Mouse (Mus musculus) CH12.LX (cell line): ENCODE measurements around the gene Rrbp1. TPM values are rescaled to one million over a fixed set of nuclear protein-coding genes. Genes with fewer than 3 reads are reported as not detected.

Source experiments
- DNase-seq: peaks from one replicate; pipeline ENCODE4 v3.0.0-alpha.2; 2013; ENCODE audit errors: extremely low read depth
- H3K27ac ChIP-seq: 2 replicates; pipeline ENCODE4 v1.5.1; 2012; ENCODE audit warnings: low read depth, mild to moderate bottlenecking, control low read depth, moderate library complexity; ENCODE audit not compliant: insufficient read depth
- H3K27me3 ChIP-seq: replicated peaks from 2 replicates; pipeline ENCODE3; 2012; ENCODE audit warnings: inconsistent platforms
- H3K36me3 ChIP-seq, 2 experiments: replicated peaks in 1 of 2; 2 replicates each; pipeline versions ENCODE3 to v1.6.1; 2012; ENCODE audit warnings: inconsistent platforms in 1 of 2, low read length in 1 of 2, mild to moderate bottlenecking in 1 of 2, mixed read lengths in 1 of 2, moderate library complexity in 1 of 2; ENCODE audit not compliant: control insufficient read depth in 1 of 2, insufficient read depth in 1 of 2
- H3K4me1 ChIP-seq, 2 experiments: 2 replicates each; pipeline ENCODE4 v1.6.1; 2012; ENCODE audit warnings: inconsistent platforms in 1 of 2, moderate library complexity in 1 of 2; ENCODE audit not compliant: insufficient read depth in 2 of 2, control insufficient read depth in 1 of 2
- H3K4me2 ChIP-seq: 2 replicates; pipeline ENCODE4 v1.6.1; 2012; ENCODE audit warnings: low read depth, mild to moderate bottlenecking, control low read depth; ENCODE audit not compliant: poor library complexity, insufficient read depth, severe bottlenecking
- H3K4me3 ChIP-seq, 3 experiments: fragments of 150-350 bp in 1 of 3; sonication (generic) in 1 of 3; replicated peaks in 1 of 3; 2 replicates each; pipeline versions ENCODE3 to v1.5.1; 2011 to 2012; ENCODE audit warnings: low read depth in 2 of 3, low read length in 2 of 3, mild to moderate bottlenecking in 2 of 3, moderate library complexity in 2 of 3, control low read depth in 1 of 3, improper control_type of control experiment in 1 of 3, inconsistent platforms in 1 of 3, mixed read lengths in 1 of 3; ENCODE audit not compliant: poor library complexity in 1 of 3
- H3K79me2 ChIP-seq: replicated peaks from 2 replicates; pipeline ENCODE4 v1.6.1; 2012; ENCODE audit warnings: mild to moderate bottlenecking, moderate library complexity; ENCODE audit not compliant: control insufficient read depth, poor library complexity, insufficient read depth, severe bottlenecking; ENCODE audit errors: extremely low read depth
- H3K9ac ChIP-seq: 2 replicates; pipeline ENCODE4 v1.6.1; 2012; ENCODE audit warnings: low read depth, mild to moderate bottlenecking, control low read depth, moderate library complexity; ENCODE audit not compliant: insufficient read depth
- H3K9me3 ChIP-seq: replicated peaks from 2 replicates; pipeline ENCODE3; 2012; ENCODE audit warnings: low read length, inconsistent platforms, mixed read lengths
- CHD2 ChIP-seq: IDR thresholded peaks from 2 replicates; pipeline ENCODE4 v1.6.1; 2011; ENCODE audit warnings: low read length, improper control_type of control experiment
- E2F4 ChIP-seq: IDR thresholded peaks from 2 replicates; pipeline ENCODE4 v1.6.1; 2011; ENCODE audit warnings: low read depth, low read length, improper control_type of control experiment; ENCODE audit not compliant: insufficient replicate concordance
- ELF1 ChIP-seq: IDR thresholded peaks from 2 replicates; pipeline ENCODE4 v1.6.1; 2014; ENCODE audit warnings: low read depth, mild to moderate bottlenecking, inconsistent platforms, low read length, improper control_type of control experiment
- ETS1 ChIP-seq: conservative IDR thresholded peaks from 2 replicates; pipeline ENCODE4 v1.6.1; 2012; ENCODE audit warnings: low read depth, mild to moderate bottlenecking, inconsistent platforms, low read length, improper control_type of control experiment, moderate library complexity
- JUN ChIP-seq: IDR thresholded peaks from 2 replicates; pipeline ENCODE4 v1.6.1; 2011; ENCODE audit warnings: low read depth, mild to moderate bottlenecking, low read length, improper control_type of control experiment, moderate library complexity; ENCODE audit not compliant: insufficient read depth
- JUND ChIP-seq: conservative IDR thresholded peaks from 2 replicates; pipeline ENCODE4 v1.6.1; 2011; ENCODE audit warnings: low read depth, low read length, improper control_type of control experiment
- MAX ChIP-seq: IDR thresholded peaks from 2 replicates; pipeline ENCODE4 v1.6.1; 2011; ENCODE audit warnings: low read length, improper control_type of control experiment
- NRF1 ChIP-seq: IDR thresholded peaks from 2 replicates; pipeline ENCODE4 v1.6.1; 2014; ENCODE audit warnings: low read depth, mild to moderate bottlenecking, inconsistent platforms, low read length, improper control_type of control experiment, moderate library complexity
- PAX5 ChIP-seq: IDR thresholded peaks from 2 replicates; pipeline ENCODE4 v1.6.1; 2012; ENCODE audit warnings: low read length, inconsistent platforms, mixed read lengths
- RAD21 ChIP-seq: IDR thresholded peaks from 2 replicates; pipeline ENCODE4 v1.6.1; 2011; ENCODE audit warnings: low read depth, mild to moderate bottlenecking, low read length, improper control_type of control experiment, moderate library complexity
- SIN3A ChIP-seq: IDR thresholded peaks from 2 replicates; pipeline ENCODE4 v1.6.1; 2012; ENCODE audit warnings: low read length, improper control_type of control experiment, inconsistent platforms
- SMC3 ChIP-seq: IDR thresholded peaks from 2 replicates; pipeline ENCODE4 v1.6.1; 2011; ENCODE audit warnings: low read depth, low read length, improper control_type of control experiment
- USF1 ChIP-seq: IDR thresholded peaks from 2 replicates; pipeline ENCODE4 v1.6.1; 2014; ENCODE audit warnings: low read depth, mild to moderate bottlenecking, inconsistent platforms, low read length, improper control_type of control experiment
- ZC3H11A ChIP-seq: IDR thresholded peaks from 2 replicates; pipeline ENCODE4 v1.6.1; 2012; ENCODE audit warnings: low read depth, mild to moderate bottlenecking, inconsistent platforms, low read length, improper control_type of control experiment
- dilution Hi-C: fragments of 300-500 bp; cut with MboI; formaldehyde crosslinking; loops from 2 replicates; pipeline ENCODE4 v1.14.3; 2020; ENCODE audit warnings: low sequenced_read_pairs; ENCODE audit not compliant: extremely low pct_unique_long_range_greater_than_20kb, extremely low pct_ligation_motif_present
- in situ Hi-C: fragments of 300-500 bp; cut with MboI; formaldehyde crosslinking; loops from 3 replicates; pipeline ENCODE4 v1.14.3; 2019; ENCODE audit warnings: low sequenced_read_pairs, low pct_ligation_motif_present, low pct_unique_long_range_greater_than_20kb, mixed read lengths
- polyA plus RNA-seq: library from polyadenylated mRNA; unstranded; fragments of >175 nt; gene quantifications from 2 replicates; pipeline ENCODE4 v1.2.1, GENCODE M21; 2012; ENCODE audit warnings: low read depth; ENCODE audit not compliant: insufficient read length
- total RNA-seq, 2 experiments: library from RNA; depleted of rRNA; stranded (reverse); fragments of 300-350 nt in 1 of 2; fragments of >200 nt in 1 of 2; gene quantifications; 2 replicates each; pipeline ENCODE4 v1.2.3; 2012 to 2014

The Rrbp1 gene
- total and polyA plus RNA-seq, 3 experiments, result 42.4 to 127 (median 49.3) TPM

DNA sequence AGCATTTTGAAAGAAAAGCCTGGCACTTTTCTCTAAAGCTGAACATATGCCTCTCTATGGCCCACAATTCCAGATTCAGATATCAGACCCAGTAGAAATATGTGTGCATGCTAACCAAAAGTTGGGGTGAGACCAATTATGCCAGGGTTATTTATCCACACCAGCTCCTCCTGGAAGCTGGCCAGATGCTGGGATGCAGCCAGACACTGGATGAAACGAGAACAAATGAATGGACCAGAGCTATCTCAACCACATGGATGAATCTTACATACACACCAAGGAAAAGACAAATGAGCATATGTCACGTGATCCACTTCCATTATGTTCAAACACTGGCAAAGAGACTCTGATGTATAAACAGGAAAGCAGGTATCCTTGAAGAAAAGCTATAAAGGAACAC lies 7.5 kb downstream of the Rrbp1 start:
- Histone ChIP-seq H3K9ac (no peak overlapping the region), H3K36me3 (peaks cover 0 to 60% of the 10 kb centered on the region in 2 experiments), H3K4me3 (no peak overlapping the region), H3K4me2 (no peak overlapping the region), H3K9me3 (no peaks in the 10 kb centered on the region), H3K4me1 (peaks cover 0 to 54% of the 10 kb centered on the region in 2 experiments; a peak in 3 of 4 replicates), H3K79me2 (peaks cover 34% of the 10 kb centered on the region), H3K27me3 (no peaks in the 10 kb centered on the region)
- dilution Hi-C loops, result no loop called here
- in situ Hi-C loops, result loop anchor here (10.0 kb wide), 1 partner anchor 211 kb away; no protein-coding TSS in a partner anchor
- no peak for DNase-seq
- no peak for TF ChIP-seq ETS1
- no peak for TF ChIP-seq MAX
- TF ChIP-seq ZC3H11A, result no peak
- TF ChIP-seq SMC3, result no peak
- TF ChIP-seq ELF1, result no peak
- TF ChIP-seq NRF1, result no peak
- no peak for TF ChIP-seq E2F4
- TF ChIP-seq JUN, result no peak
- no peak for TF ChIP-seq USF1
- TF ChIP-seq JUND, result no peak
- TF ChIP-seq SIN3A, result no peak
- TF ChIP-seq RAD21, result no peak
- TF ChIP-seq, all 38 proteins: peak for 0
- no peak overlapping the region for H3K27ac ChIP-seq

DNA sequence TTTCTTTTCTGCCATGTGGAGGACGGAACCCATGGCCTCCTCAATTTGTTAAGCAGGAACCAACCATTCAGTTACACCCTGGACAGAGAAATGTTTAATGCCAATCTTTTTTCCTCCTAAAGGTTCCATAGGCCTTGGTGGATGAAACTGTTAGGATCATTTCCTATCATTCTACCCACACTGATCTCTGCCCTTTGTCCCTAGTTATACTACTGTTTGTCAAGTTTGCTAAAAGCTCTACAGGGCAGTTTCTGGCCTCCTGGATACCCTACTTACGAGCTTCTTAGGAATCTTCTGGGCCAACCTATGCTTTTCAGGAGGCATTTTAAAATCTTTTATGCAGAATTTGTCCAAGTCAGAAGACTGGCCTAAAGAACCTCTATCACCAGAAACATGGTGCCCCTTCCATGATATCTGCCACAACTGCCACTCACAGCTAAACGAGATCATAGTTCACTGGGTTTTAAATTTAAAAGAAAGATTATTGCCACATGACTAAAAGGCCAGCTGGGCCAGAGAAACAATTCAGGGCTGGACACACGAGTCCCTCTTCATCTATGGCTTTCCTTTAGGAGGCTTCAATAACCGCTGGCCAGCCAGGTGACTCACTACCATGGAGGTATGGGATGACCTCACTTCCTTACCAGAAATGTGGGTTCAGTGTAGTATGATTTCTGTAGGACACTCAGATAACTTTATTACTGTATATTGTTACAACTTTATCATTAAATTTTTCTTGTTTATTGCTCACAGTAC lies 8.7 kb downstream of the Rrbp1 start:
- no peak overlapping the region for H3K4me2 ChIP-seq
- no peaks in the 10 kb centered on the region for H3K9me3 ChIP-seq
- H3K4me3 ChIP-seq, result no peak overlapping the region
- no peaks in the 10 kb centered on the region for H3K27me3 ChIP-seq
- no peak overlapping the region for H3K9ac ChIP-seq
- TF ChIP-seq E2F4, result no peak
- TF ChIP-seq SIN3A, result no peak
- no peak for TF ChIP-seq PAX5
- no peak for TF ChIP-seq CHD2
- no peak overlapping the region for H3K27ac ChIP-seq
- dilution Hi-C loops, result no loop called here
- in situ Hi-C loops, result loop anchor here (10.0 kb wide), 1 partner anchor 212 kb away; no protein-coding TSS in a partner anchor
- peaks cover 0 to 49% of the 10 kb centered on the region in 2 experiments; a peak in 3 of 4 replicates for H3K4me1 ChIP-seq
- peaks cover 30% of the 10 kb centered on the region for H3K79me2 ChIP-seq
- H3K36me3 ChIP-seq, result peaks cover 0 to 53% of the 10 kb centered on the region in 2 experiments
- no peak for DNase-seq
